Comparison of ENCODE assay signal across 8 mouse cellular contexts in the genomic region with DNA sequence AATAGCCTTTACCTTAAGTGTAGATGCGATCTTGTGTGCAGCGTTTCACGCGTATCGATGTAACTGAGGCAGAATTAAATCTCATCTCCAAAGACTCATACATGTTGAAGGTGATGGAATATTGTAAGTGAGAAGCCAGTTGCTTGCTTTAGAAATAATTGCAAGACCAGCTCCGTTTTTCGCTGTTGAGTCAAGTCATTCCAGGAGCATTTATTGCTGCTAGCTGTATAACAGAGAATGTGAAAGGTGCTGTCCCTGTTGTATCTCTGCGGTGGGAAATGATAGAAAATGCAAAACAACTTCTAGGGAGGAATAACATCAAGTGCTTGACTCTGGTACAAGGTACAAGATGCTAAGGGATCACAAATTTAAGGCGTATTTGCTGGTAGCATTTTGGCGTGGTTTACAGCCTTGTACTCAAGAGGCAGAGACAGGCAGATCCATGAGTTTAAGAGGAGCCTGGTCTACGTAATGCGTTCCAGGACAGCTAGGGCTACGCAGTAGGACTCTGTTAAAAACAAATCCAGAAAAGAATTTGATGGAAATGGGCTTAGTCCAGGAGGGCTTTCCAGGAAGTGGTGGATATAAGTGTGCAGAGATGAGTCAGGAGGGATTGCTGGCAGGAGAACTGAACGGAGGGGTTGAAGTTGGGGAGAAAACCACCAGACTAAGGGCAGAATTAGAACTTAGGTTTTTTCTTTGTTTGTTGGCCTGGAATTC. TPM values are rescaled to one million over a fixed set of nuclear protein-coding genes. Genes with fewer than 3 reads are reported as not detected.
A peak's percentile ranks its signal among the peaks of the same experiment; 100 is the strongest.
DNase-seq lines count a peak whose midpoint lies in the region; ATAC-seq lines count a peak whose summit lies in the region.

No protein-coding gene starts in this region.

- peak overlapping the region; percentile 96 for H3K4me3 ChIP-seq in forebrain, embryonic 10.5 days
- peak overlapping the region; percentile 78 for H3K4me3 ChIP-seq in liver, embryonic 11.5 days (ENCODE audit: low read depth, low read length)

- H3K9ac ChIP-seq in liver, embryonic 11.5 days (ENCODE audit: low read depth, low read length): no peak overlapping the region; the same call in 1 of the 2 replicates

- ATAC-seq in liver, embryonic 11.5 days (replicated peaks; ENCODE audit: low FRiP score): no peak

- WGBS in forebrain, embryonic 10.5 days: 57% methylated on average over 14 of the region's 14 CpGs
- 51% methylated on average over 14 of the region's 14 CpGs for WGBS in liver, embryonic 11.5 days

- H3K4me2 ChIP-seq in liver, embryonic 11.5 days: peak overlapping the region; percentile 85

- H3K27ac ChIP-seq in forebrain, embryonic 10.5 days: no peak overlapping the region
- H3K27ac ChIP-seq in liver, embryonic 11.5 days (ENCODE audit: low read depth, low read length): no peak overlapping the region

- peak; percentile 15 for DNase-seq in embryo, embryonic 10.5 days (ENCODE audit: low spot score)
- DNase-seq in embryo, embryonic 9.5 days (ENCODE audit: extremely low spot score): no peak
- peak; percentile 72 for DNase-seq in 3T3-L1 (ENCODE audit: low read depth, low spot score)
- DNase-seq in forebrain, embryonic 10.5 days (ENCODE audit: extremely low spot score, low spot score): no peak
- DNase-seq in liver, embryonic 11.5 days (ENCODE audit: low spot score): no peak
- no peak for DNase-seq in thymus, postnatal 10 days (ENCODE audit: low spot score in 2 of 2)
- no peak for DNase-seq in thymus, postnatal 4 days
- no peak for DNase-seq in cerebellum, postnatal 10 days

- no peaks in the 10 kb centered on the region for H3K36me3 ChIP-seq in forebrain, embryonic 10.5 days (replicated peaks)
- no peaks in the 10 kb centered on the region for H3K36me3 ChIP-seq in liver, embryonic 11.5 days (ENCODE audit: control insufficient read depth, insufficient read depth, low read length)

- peaks cover 30% of the 10 kb centered on the region for H3K27me3 ChIP-seq in forebrain, embryonic 10.5 days (ENCODE audit: poor library complexity, severe bottlenecking)
- peaks cover 8% of the 10 kb centered on the region; the same call in 1 of the 2 replicates for H3K27me3 ChIP-seq in liver, embryonic 11.5 days (replicated peaks; ENCODE audit: control insufficient read depth, insufficient read depth, low read length)

- peaks cover 38% of the 10 kb centered on the region for H3K4me1 ChIP-seq in forebrain, embryonic 10.5 days
- peaks cover 20% of the 10 kb centered on the region for H3K4me1 ChIP-seq in liver, embryonic 11.5 days (replicated peaks; ENCODE audit: control insufficient read depth, insufficient read depth, low read length)

- no peaks in the 10 kb centered on the region for H3K9me3 ChIP-seq in forebrain, embryonic 10.5 days
- H3K9me3 ChIP-seq in liver, embryonic 11.5 days (ENCODE audit: control insufficient read depth, low read length): no peaks in the 10 kb centered on the region

RNA-seq across cellular contexts. Expression of gene Sntb2, which starts 1.7 kb away (rescaled TPM):
- polyA plus RNA-seq in forebrain, embryonic 10.5 days (2016; fragmentation: Nextera tagmentation; extraction: Ambion mirVana): 7.4 and 7.7 TPM in 2 replicates
- 4.2 and 4.9 TPM in 2 replicates for polyA plus RNA-seq in liver, embryonic 11.5 days (2014; fragmentation: Nextera tagmentation; extraction: Ambion mirVana)

RNA-seq across cellular contexts. Expression of gene Utp4, which starts 43.8 kb away (rescaled TPM):
- 96.5 and 105 TPM in 2 replicates for polyA plus RNA-seq in forebrain, embryonic 10.5 days (2016; fragmentation: Nextera tagmentation; extraction: Ambion mirVana)
- 111 and 120 TPM in 2 replicates for polyA plus RNA-seq in liver, embryonic 11.5 days (2014; fragmentation: Nextera tagmentation; extraction: Ambion mirVana)

Comparison
In these comparisons a context has a peak if more than half of its experiments do, and no peak if none do; other contexts are left out.
1. DNase-seq: peak in embryo, embryonic 10.5 days (single experiment) and 3T3-L1 (single experiment); none in embryo, embryonic 9.5 days (single experiment), forebrain, embryonic 10.5 days (single experiment), liver, embryonic 11.5 days (single experiment), thymus, postnatal 10 days (0 of 2), thymus, postnatal 4 days (single experiment) and cerebellum, postnatal 10 days (0 of 2).